Comparison of ENCODE assay signal across 8 mouse cellular contexts in the genomic region with DNA sequence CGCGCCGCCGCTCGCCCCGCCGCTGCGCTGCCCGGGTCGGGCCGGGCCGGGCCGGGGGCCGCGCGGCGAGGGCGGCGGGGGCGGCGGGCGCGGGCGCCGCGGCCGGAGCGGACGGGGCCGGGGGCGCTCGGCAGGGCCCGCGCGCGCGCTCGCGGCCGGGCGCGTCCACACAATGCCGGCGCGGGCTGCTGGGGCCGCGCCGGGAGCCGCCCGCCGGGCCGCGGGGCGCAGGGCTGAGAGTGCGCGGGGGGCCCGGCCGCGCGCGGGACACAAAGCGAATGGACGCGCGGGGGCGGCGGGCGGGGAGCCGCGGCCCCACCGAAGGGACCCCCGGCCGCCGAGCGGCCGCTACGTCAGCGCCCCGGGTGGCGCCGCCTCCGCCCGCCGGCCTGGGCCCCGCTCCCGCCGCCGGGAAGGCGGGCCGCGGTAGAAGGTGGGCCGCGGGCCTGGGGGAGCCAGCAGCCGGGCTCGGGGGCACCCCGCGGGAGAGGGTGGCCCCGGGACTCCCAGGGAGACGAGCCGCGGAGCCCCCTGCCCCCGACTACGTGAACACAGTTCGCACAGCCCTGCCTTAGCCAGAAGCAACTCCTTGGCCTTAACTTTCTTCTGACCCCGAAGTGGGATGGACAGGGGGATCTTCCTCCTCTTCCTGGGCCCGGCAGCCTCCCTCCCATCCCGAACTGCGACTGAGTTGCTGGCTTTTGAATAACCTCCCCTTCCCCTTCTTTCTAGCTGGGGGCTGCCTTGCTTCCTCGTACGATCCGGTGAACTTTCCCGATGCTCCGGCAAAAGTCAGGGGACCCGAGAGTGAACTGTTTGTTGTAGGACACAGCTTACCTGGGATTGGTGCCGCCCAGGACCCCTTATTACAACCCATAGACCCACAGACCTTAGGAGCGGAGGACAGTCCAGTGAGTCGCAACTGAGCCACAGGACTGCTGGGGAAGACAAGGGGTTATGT. TPM values are rescaled to one million over a fixed set of nuclear protein-coding genes. Genes with fewer than 3 reads are reported as not detected.
DNase-seq lines count a peak whose midpoint lies in the region; ATAC-seq and TF ChIP-seq lines count a peak whose summit lies in the region.

A gene (minus strand): TSS at position 349 of the 961 bp plus-strand sequence.

- H3K4me3 ChIP-seq in hindbrain, embryonic 16.5 days (ENCODE audit: low read length), result peak within 1 kb of the TSS; percentile 92
- H3K4me3 ChIP-seq in limb, embryonic 14.5 days (replicated peaks; ENCODE audit: low read length), result peak within 1 kb of the TSS; percentile 84
- peak within 1 kb of the TSS; percentile 72 for H3K4me3 ChIP-seq in midbrain, embryonic 15.5 days

- no peaks in the 10 kb centered on the region for H3K27me3 ChIP-seq in hindbrain, embryonic 16.5 days (replicated peaks; ENCODE audit: control insufficient read depth, insufficient read depth, low read length)
- no peaks in the 10 kb centered on the region for H3K27me3 ChIP-seq in limb, embryonic 14.5 days (ENCODE audit: control insufficient read depth, insufficient read depth, low read length)
- no peaks in the 10 kb centered on the region for H3K27me3 ChIP-seq in midbrain, embryonic 15.5 days (replicated peaks)

- peak within 1 kb of the TSS; percentile 97 for H3K9ac ChIP-seq in hindbrain, embryonic 16.5 days (ENCODE audit: low read depth, low read length)
- H3K9ac ChIP-seq in limb, embryonic 14.5 days (ENCODE audit: low read depth, low read length, severe bottlenecking), result peak within 1 kb of the TSS; percentile 99
- peak within 1 kb of the TSS; percentile 98 for H3K9ac ChIP-seq in midbrain, embryonic 15.5 days

- H3K36me3 ChIP-seq in hindbrain, embryonic 16.5 days (ENCODE audit: control insufficient read depth, insufficient read depth, low read length), result no peaks in the 10 kb centered on the region
- no peaks in the 10 kb centered on the region; the same call in 1 of the 2 replicates for H3K36me3 ChIP-seq in limb, embryonic 14.5 days (ENCODE audit: control insufficient read depth, insufficient read depth, low read length)
- no peaks in the 10 kb centered on the region for H3K36me3 ChIP-seq in midbrain, embryonic 15.5 days (replicated peaks)

- no peak for TF ChIP-seq POLR2A in limb, embryonic 14.5 days (IDR thresholded peaks at IDR 0.05; ENCODE audit: borderline replicate concordance, extremely low read depth, insufficient read depth, insufficient read length)

- DNase-seq in right cerebral cortex, postnatal 14 days, result peak; percentile 38
- no peak for DNase-seq in right cerebral cortex, adult 2 months (ENCODE audit: low spot score in 2 of 2)
- peak; percentile 58 to 59 for DNase-seq in cerebellum, postnatal 10 days
- DNase-seq in gastrocnemius, postnatal 14 days, result peak; percentile 40
- peak; percentile 35 for DNase-seq in limb, embryonic 14.5 days (ENCODE audit: low spot score)
- DNase-seq in thymus, postnatal 14 days, result peak; percentile 57

- H3K4me2 ChIP-seq in hindbrain, embryonic 16.5 days (ENCODE audit: low read length), result peak within 1 kb of the TSS; percentile 89
- H3K4me2 ChIP-seq in limb, embryonic 14.5 days (replicated peaks; ENCODE audit: low read depth, low read length, severe bottlenecking), result peak within 1 kb of the TSS; percentile 80
- H3K4me2 ChIP-seq in midbrain, embryonic 15.5 days, result peak within 1 kb of the TSS; percentile 87

- under 1% methylated on average over 67 of the region's 117 CpGs for WGBS in hindbrain, embryonic 16.5 days
- WGBS in limb, embryonic 14.5 days, result under 1% methylated on average over 16 of the region's 117 CpGs
- under 1% methylated on average over 60 of the region's 117 CpGs for whole genome bisulfite sequencing in midbrain, embryonic 15.5 days

- no peaks in the 10 kb centered on the region for H3K9me3 ChIP-seq in hindbrain, embryonic 16.5 days (ENCODE audit: control insufficient read depth, low read length)
- no peaks in the 10 kb centered on the region for H3K9me3 ChIP-seq in limb, embryonic 14.5 days (ENCODE audit: control insufficient read depth, low read length)
- no peaks in the 10 kb centered on the region for H3K9me3 ChIP-seq in midbrain, embryonic 15.5 days

- peak; percentile 48 for ATAC-seq in hindbrain, embryonic 16.5 days
- ATAC-seq in limb, embryonic 14.5 days (ENCODE audit: low FRiP score, low read depth), result peak; percentile 65
- ATAC-seq in midbrain, embryonic 15.5 days (replicated peaks), result peak; percentile 43

- intact Hi-C loops in gastrocnemius, postnatal 14 days (cut with DNase I; ENCODE audit: low total_unique reads), result no loop called here

- H3K4me1 ChIP-seq in hindbrain, embryonic 16.5 days (ENCODE audit: control insufficient read depth, insufficient read depth, low read depth, low read length), result peaks cover 20% of the 10 kb centered on the region
- peaks cover 19% of the 10 kb centered on the region for H3K4me1 ChIP-seq in limb, embryonic 14.5 days (ENCODE audit: control insufficient read depth, insufficient read depth, low read length)
- peaks cover 42% of the 10 kb centered on the region for H3K4me1 ChIP-seq in midbrain, embryonic 15.5 days

- peak within 1 kb of the TSS; percentile 78 for H3K27ac ChIP-seq in hindbrain, embryonic 16.5 days (ENCODE audit: low read depth, low read length)
- peak within 1 kb of the TSS; percentile 92 for H3K27ac ChIP-seq in limb, embryonic 14.5 days (replicated peaks; ENCODE audit: low read depth, low read length)
- peak within 1 kb of the TSS; percentile 84 for H3K27ac ChIP-seq in midbrain, embryonic 15.5 days

RNA-seq across cellular contexts. Expression of the gene that starts here (rescaled TPM):
- total RNA-seq in gastrocnemius, postnatal 14 days (2021), result 10 to 100 TPM; 21.5 to 22.3 TPM
- 6.1 and 7.2 TPM in 2 replicates for polyA plus RNA-seq in hindbrain, embryonic 16.5 days (2015; fragmentation: Nextera tagmentation; extraction: Ambion mirVana)
- polyA plus RNA-seq in limb, embryonic 14.5 days (2012; rRNA removed), result 40.3 and 41.9 TPM in 2 replicates
- 13.2 and 15.1 TPM in 2 replicates for polyA plus RNA-seq in limb, embryonic 14.5 days (2014; fragmentation: Nextera tagmentation; extraction: Ambion mirVana)
- polyA plus RNA-seq in midbrain, embryonic 15.5 days (2015; fragmentation: Nextera tagmentation; extraction: Ambion mirVana), result 10.7 and 11.0 TPM in 2 replicates

Comparison
In these comparisons a context has a peak if more than half of its experiments do, and no peak if none do; other contexts are left out.
1. DNase-seq: peak in right cerebral cortex, postnatal 14 days (single experiment), cerebellum, postnatal 10 days (2 of 2), gastrocnemius, postnatal 14 days (single experiment), limb, embryonic 14.5 days (single experiment) and thymus, postnatal 14 days (single experiment); none in right cerebral cortex, adult 2 months (0 of 2).
2. Peak in every context shown above with its lines, with median percentiles within 50 percentile points of each other: ATAC-seq, H3K27ac ChIP-seq, H3K4me2 ChIP-seq, H3K4me3 ChIP-seq and H3K9ac ChIP-seq.